Mouse (Mus musculus): ENCODE results near the gene Zdhhc8. TPM values are rescaled to one million over a fixed set of nuclear protein-coding genes. Genes with fewer than 3 reads are reported as not detected.
"Not testable (repeated sequence)": the region's sequence is repeated elsewhere in the genome, so short reads cannot be mapped to it uniquely, and the experiment has no call there.

The Zdhhc8 gene
- polyA plus RNA-seq, 1 experiment from 2014 or later, result 17.5 TPM

- no peak overlapping the region for H3K4me3 ChIP-seq (replicated peaks)
- H3K4me1 ChIP-seq, result 0 out of 2 replicates have a peak, but pooled peaks cover 5% of the 10 kb centered on the region
- H3K9ac ChIP-seq, result no peak overlapping the region
- H3K4me2 ChIP-seq, result no peak overlapping the region
- H3K27ac ChIP-seq, result no peak overlapping the region
- WGBS, result 26% methylated on average over 6 of the region's 8 CpGs
- ATAC-seq (replicated peaks; ENCODE audit: low FRiP score), result peak; percentile 35
- no peaks in the 10 kb centered on the region for H3K36me3 ChIP-seq
- H3K27me3 ChIP-seq, result peaks cover 10% of the 10 kb centered on the region
- no peaks in the 10 kb centered on the region for H3K9me3 ChIP-seq (replicated peaks)
Measured at GRCm38 (mm10) chr16:18210701-18211416, 24.1 kb downstream of the Zdhhc8 start.

- Histone ChIP-seq H3K9ac (no peak overlapping the region), H3K27ac (peak overlapping the region; percentile 72), H3K4me3 (replicated peaks) (no peak overlapping the region), H3K27me3 (peaks cover 18% of the 10 kb centered on the region), H3K4me2 (no peak overlapping the region), H3K9me3 (replicated peaks) (no peaks in the 10 kb centered on the region), H3K36me3 (no peaks in the 10 kb centered on the region), H3K4me1 (peaks cover 43% of the 10 kb centered on the region)
- ATAC-seq (replicated peaks; ENCODE audit: low FRiP score), result peak; percentile 90
- WGBS, result 12% methylated on average over 7 of the region's 7 CpGs
Measured at GRCm38 (mm10) chr16:18203430-18204091, 31.4 kb downstream of the Zdhhc8 start.

DNA sequence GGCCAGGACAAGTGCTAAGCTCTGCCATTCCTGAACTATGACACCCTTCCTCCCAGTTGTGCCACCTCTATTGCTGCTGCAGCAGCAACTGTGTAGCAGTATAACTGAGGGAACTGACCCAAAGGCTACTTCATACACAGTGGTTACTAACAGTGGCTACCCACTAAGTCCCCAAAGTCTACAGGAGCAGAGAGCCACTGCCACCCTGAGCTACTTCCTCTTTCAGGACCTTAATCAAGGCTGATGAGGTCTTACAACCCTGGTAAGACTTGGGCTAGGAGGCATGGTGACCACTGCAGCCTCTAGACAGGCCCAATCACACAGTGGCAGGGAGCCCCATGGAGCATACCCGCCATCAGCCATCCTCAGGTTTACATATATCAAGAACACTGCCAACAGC, 32.9 kb downstream of the Zdhhc8 start:
- H3K4me2 ChIP-seq, result no peak overlapping the region
- H3K27ac ChIP-seq, result no peak overlapping the region
- H3K9ac ChIP-seq, result no peak overlapping the region
- no peak overlapping the region for H3K4me3 ChIP-seq (replicated peaks)
- WGBS, result 95% methylated on average over 1 of the region's 1 CpGs
- peaks cover 52% of the 10 kb centered on the region for H3K4me1 ChIP-seq
- H3K27me3 ChIP-seq, result peaks cover 22% of the 10 kb centered on the region
- no peaks in the 10 kb centered on the region for H3K36me3 ChIP-seq
- no peak for ATAC-seq (replicated peaks; ENCODE audit: low FRiP score)
- H3K9me3 ChIP-seq (replicated peaks), result no peaks in the 10 kb centered on the region

GRCm38 (mm10) chr16:18201620-18202019, 33.3 kb downstream of the Zdhhc8 start:
- Histone ChIP-seq H3K9ac (no peak overlapping the region), H3K4me1 (peaks cover 52% of the 10 kb centered on the region), H3K36me3 (no peaks in the 10 kb centered on the region), H3K4me3 (replicated peaks) (no peak overlapping the region), H3K27ac (no peak overlapping the region), H3K9me3 (replicated peaks) (no peaks in the 10 kb centered on the region), H3K4me2 (no peak overlapping the region), H3K27me3 (peaks cover 23% of the 10 kb centered on the region)
- 36% methylated on average over 1 of the region's 1 CpGs for WGBS
- ATAC-seq (replicated peaks; ENCODE audit: low FRiP score), result no peak

DNA sequence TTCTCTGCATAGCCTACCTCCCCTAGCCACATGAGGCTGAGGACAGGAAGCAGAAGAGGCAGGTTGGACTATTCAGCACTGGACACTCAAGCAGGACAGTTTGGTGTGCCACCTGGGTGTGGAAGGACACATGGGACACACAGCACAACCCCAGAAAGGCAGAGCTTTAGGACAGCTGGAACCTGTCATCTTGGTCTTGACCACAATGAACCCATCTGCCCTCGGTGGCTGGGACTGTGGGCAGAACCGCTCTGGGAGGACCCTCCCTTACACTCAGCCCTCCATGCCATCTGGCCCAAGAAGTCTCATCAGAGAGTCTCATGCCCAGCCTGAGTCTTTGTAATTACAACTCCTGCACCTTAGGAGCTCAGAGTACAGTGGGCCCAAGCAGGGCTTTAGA, 34.9 kb downstream of the Zdhhc8 start:
- H3K9ac ChIP-seq, result no peak overlapping the region
- 51% methylated on average over 2 of the region's 2 CpGs for WGBS

GRCm38 (mm10) chr16:18198365-18199098, 36.4 kb downstream of the Zdhhc8 start:
- 57% methylated on average over 10 of the region's 10 CpGs for WGBS
- H3K9ac ChIP-seq, result no peak overlapping the region
- no peak overlapping the region for H3K4me2 ChIP-seq
- peaks cover 23% of the 10 kb centered on the region for H3K27me3 ChIP-seq
- peaks cover 57% of the 10 kb centered on the region for H3K4me1 ChIP-seq
- no peak overlapping the region for H3K27ac ChIP-seq
- no peak for ATAC-seq (replicated peaks; ENCODE audit: low FRiP score)
- no peaks in the 10 kb centered on the region for H3K36me3 ChIP-seq
- no peaks in the 10 kb centered on the region for H3K9me3 ChIP-seq (replicated peaks)
- H3K4me3 ChIP-seq (replicated peaks), result no peak overlapping the region

More for the DNA sequence above, 34.9 kb downstream of the Zdhhc8 start:
- no peak for ATAC-seq (replicated peaks; ENCODE audit: low FRiP score)
- Histone ChIP-seq H3K4me3 (replicated peaks) (no peak overlapping the region), H3K36me3 (no peaks in the 10 kb centered on the region), H3K27ac (0 out of 2 replicates have a peak overlapping the region, but pooled peaks have one; percentile 13), H3K9me3 (replicated peaks) (no peaks in the 10 kb centered on the region), H3K27me3 (peaks cover 23% of the 10 kb centered on the region), H3K4me2 (no peak overlapping the region), H3K4me1 (peaks cover 59% of the 10 kb centered on the region)

DNA sequence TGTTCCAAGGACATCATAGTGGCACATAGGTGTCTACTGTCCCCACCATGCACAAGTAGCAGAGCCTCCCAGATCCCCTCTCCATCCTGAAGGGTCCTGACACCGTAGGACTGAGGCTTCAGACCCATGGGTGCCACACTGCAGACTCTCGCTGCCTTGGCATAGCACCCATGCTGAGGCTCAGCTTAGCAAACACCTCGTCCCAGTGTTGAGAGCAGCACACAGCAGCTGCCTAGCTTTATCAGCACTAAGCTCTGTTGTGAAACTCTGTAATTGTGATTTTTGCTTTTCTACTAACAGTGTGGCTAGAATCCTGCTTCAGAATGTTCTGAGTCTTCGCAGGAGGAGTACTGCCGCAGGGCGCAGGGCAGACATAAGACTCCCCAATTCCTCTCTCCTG, 37.1 kb downstream of the Zdhhc8 start:
- Histone ChIP-seq H3K27ac (no peak overlapping the region), H3K4me2 (no peak overlapping the region), H3K27me3 (peaks cover 23% of the 10 kb centered on the region), H3K9ac (no peak overlapping the region), H3K36me3 (no peaks in the 10 kb centered on the region), H3K4me1 (peaks cover 54% of the 10 kb centered on the region), H3K4me3 (replicated peaks) (no peak overlapping the region), H3K9me3 (replicated peaks) (no peaks in the 10 kb centered on the region)
- WGBS, result 86% methylated on average over 6 of the region's 6 CpGs
- no peak for ATAC-seq (replicated peaks; ENCODE audit: low FRiP score)

- H3K4me1 ChIP-seq, result peaks cover 49% of the 10 kb centered on the region
- H3K36me3 ChIP-seq; H3K4me3 ChIP-seq (replicated peaks); H3K9ac ChIP-seq; H3K4me2 ChIP-seq; H3K9me3 ChIP-seq (replicated peaks); ATAC-seq (replicated peaks; ENCODE audit: low FRiP score); H3K27me3 ChIP-seq; H3K27ac ChIP-seq: not testable (repeated sequence)
- WGBS, result 41% methylated on average over 3 of the region's 3 CpGs
Measured at GRCm38 (mm10) chr16:18195561-18195960, 39.4 kb downstream of the Zdhhc8 start.

GRCm38 (mm10) chr16:18195068-18195467, 39.9 kb downstream of the Zdhhc8 start:
- peak overlapping the region; percentile 62 for H3K27ac ChIP-seq
- no peak overlapping the region for H3K9ac ChIP-seq
- no peak overlapping the region for H3K4me3 ChIP-seq (replicated peaks)
- WGBS, result 41% methylated on average over 5 of the region's 5 CpGs
- H3K4me1 ChIP-seq, result peaks cover 45% of the 10 kb centered on the region
- H3K27me3 ChIP-seq, result peaks cover 7% of the 10 kb centered on the region; the same call in 1 of the 2 replicates
- H3K9me3 ChIP-seq (replicated peaks), result no peaks in the 10 kb centered on the region
- peak; percentile 38 for ATAC-seq (replicated peaks; ENCODE audit: low FRiP score)
- no peaks in the 10 kb centered on the region for H3K36me3 ChIP-seq
- no peak overlapping the region for H3K4me2 ChIP-seq

- Histone ChIP-seq H3K9me3 (replicated peaks) (no peaks in the 10 kb centered on the region), H3K27me3 (peaks cover 7% of the 10 kb centered on the region; the same call in 1 of the 2 replicates), H3K4me1 (peaks cover 38% of the 10 kb centered on the region), H3K4me2 (no peak overlapping the region), H3K36me3 (no peaks in the 10 kb centered on the region), H3K4me3 (replicated peaks) (no peak overlapping the region), H3K9ac (no peak overlapping the region), H3K27ac (peak overlapping the region; percentile 62)
- peak; percentile 57 for ATAC-seq (replicated peaks; ENCODE audit: low FRiP score)
- 52% methylated on average over 15 of the region's 15 CpGs for WGBS
Measured at GRCm38 (mm10) chr16:18194208-18194985, 40.5 kb downstream of the Zdhhc8 start.

GRCm38 (mm10) chr16:18191006-18191405, 43.9 kb downstream of the Zdhhc8 start:
- Histone ChIP-seq H3K36me3 (no peaks in the 10 kb centered on the region), H3K27me3 (no peaks in the 10 kb centered on the region), H3K4me3 (replicated peaks) (no peak overlapping the region), H3K4me2 (no peak overlapping the region), H3K4me1 (peaks cover 31% of the 10 kb centered on the region), H3K9me3 (replicated peaks) (no peaks in the 10 kb centered on the region), H3K9ac (no peak overlapping the region), H3K27ac (no peak overlapping the region)
- 77% methylated on average over 2 of the region's 2 CpGs for WGBS
- no peak for ATAC-seq (replicated peaks; ENCODE audit: low FRiP score)
